In genomic region chr14:120979559-120979958, GRCm38 (mm10) we compare ENCODE assay signal across 9 mouse cellular contexts. TPM values are rescaled to one million over a fixed set of nuclear protein-coding genes. Genes with fewer than 3 reads are reported as not detected.
DNase-seq lines count a peak whose midpoint lies in the region; ATAC-seq and TF ChIP-seq lines count a peak whose summit lies in the region.
"Had no signal": no experiment of that assay in that cellular context is flagged by ENCODE, and none has a peak within 500 bp of the region (broad histone marks: within the 10 kb centered on the region; RNA-seq: fewer than 3 reads in every experiment).

No protein-coding gene starts in this region.

- TF ChIP-seq POLR2A in heart, adult 2 months (IDR thresholded peaks at IDR 0.05; ENCODE audit: insufficient read depth, low read depth, low read length): no peak
- no peak for TF ChIP-seq POLR2A in cerebellum, adult 2 months (IDR thresholded peaks at IDR 0.05; ENCODE audit: borderline replicate concordance, insufficient read depth, low read length)

- no peaks in the 10 kb centered on the region for H3K79me2 ChIP-seq in heart, adult 2 months (replicated peaks; ENCODE audit: control insufficient read depth, insufficient read depth, low read length)

- H3K27me3 ChIP-seq in heart, adult 2 months (ENCODE audit: control insufficient read depth, insufficient read depth, low read length): no peaks in the 10 kb centered on the region
- H3K27me3 ChIP-seq in cerebellum, adult 2 months (ENCODE audit: control insufficient read depth, insufficient read depth, low read length): no peaks in the 10 kb centered on the region; the same call in 1 of the 2 replicates
- H3K27me3 ChIP-seq: midbrain, embryonic 12.5 days had no signal

- no peaks in the 10 kb centered on the region for H3K4me1 ChIP-seq in heart, adult 2 months (ENCODE audit: control insufficient read depth, insufficient read depth, low read length)
- no peaks in the 10 kb centered on the region for H3K4me1 ChIP-seq in cerebellum, adult 2 months (ENCODE audit: control insufficient read depth, insufficient read depth, low read length)
- H3K4me1 ChIP-seq: midbrain, embryonic 12.5 days had no signal

- TF ChIP-seq CTCF in heart, adult 2 months (IDR thresholded peaks at IDR 0.05): peak; percentile 71
- TF ChIP-seq CTCF in cerebellum, adult 2 months (IDR thresholded peaks at IDR 0.05; ENCODE audit: borderline replicate concordance, insufficient read depth, low read depth, low read length): peak; percentile 43; the same call in 1 of the 2 replicates

- H3K4me3 ChIP-seq in heart, adult 2 months: no peak overlapping the region
- no peak overlapping the region for H3K4me3 ChIP-seq in cerebellum, adult 2 months (replicated peaks; ENCODE audit: insufficient read depth, low read depth, low read length)
- H3K4me3 ChIP-seq: midbrain, embryonic 12.5 days had no signal

- peak in 1 of 2 experiments; percentile 6 for DNase-seq in heart, adult 2 months
- DNase-seq in heart, postnatal 25 days (ENCODE audit: low spot score): no peak
- DNase-seq in ovary, postnatal 36 days (ENCODE audit: low spot score): peak; percentile 11
- no peak for DNase-seq in ovary, adult 18-20 months (ENCODE audit: low spot score)
- peak; percentile 11 to 27 for DNase-seq in cerebellum, adult 2 months
- DNase-seq in heart, postnatal 4 days: peak; percentile 64
- DNase-seq in mesoderm, embryonic 11.5 days (ENCODE audit: low read depth, low spot score): peak; percentile 25

- H3K27ac ChIP-seq in heart, adult 2 months: no peak overlapping the region
- no peak overlapping the region for H3K27ac ChIP-seq in cerebellum, adult 2 months (ENCODE audit: insufficient read depth, low read length)
- H3K27ac ChIP-seq: midbrain, embryonic 12.5 days had no signal

- 43% methylated on average over 3 of the region's 3 CpGs for WGBS in heart, adult 2 months
- 37% methylated on average over 3 of the region's 3 CpGs for WGBS in cerebellum, adult 2 months

- no peaks in the 10 kb centered on the region for H3K36me3 ChIP-seq in heart, adult 2 months (ENCODE audit: control insufficient read depth, insufficient read depth, low read length)
- H3K36me3 ChIP-seq: midbrain, embryonic 12.5 days had no signal

- ATAC-seq in granulocyte monocyte progenitor cell, adult 5-6 weeks (replicated peaks; ENCODE audit: poor library complexity, severe bottlenecking): no peak

- H3K9ac ChIP-seq in heart, adult 2 months (ENCODE audit: low read depth, low read length): no peak overlapping the region
- H3K9ac ChIP-seq: midbrain, embryonic 12.5 days had no signal

- intact Hi-C loops in heart, adult 2 months (cut with DNase I): loop anchor here (2.0 kb wide), 1 partner anchor 245 kb away; no protein-coding TSS in a partner anchor
- intact Hi-C loops in heart, postnatal 25 days (cut with DNase I): loop anchor here (2.0 kb wide), 1 partner anchor 239 kb away; no protein-coding TSS in a partner anchor

- TF ChIP-seq EP300 in heart, adult 2 months (IDR thresholded peaks at IDR 0.05; ENCODE audit: insufficient read depth, low read depth, low read length): no peak

RNA-seq across cellular contexts. Expression of gene Farp1, which starts 55.4 kb away (rescaled TPM):
- total RNA-seq in heart, adult 2 months (2021): 10 to 100 TPM; 10.9 to 11.1 TPM
- polyA plus RNA-seq in heart, adult 2 months (2012; rRNA removed): 6.4 and 7.3 TPM in 2 replicates
- total RNA-seq in heart, postnatal 25 days (2021): 10 to 100 TPM; 10.7 to 12.0 TPM
- 43.3 and 44.4 TPM in 2 replicates for polyA plus RNA-seq in cerebellum, adult 2 months (2012; rRNA removed)
- 10 to 100 TPM; 42.9 to 43.2 TPM for total RNA-seq in heart, postnatal 4 days (2021)
- not detected in 2 replicates for total RNA-seq in granulocyte monocyte progenitor cell, adult 5-6 weeks (2014; fragmentation: Nextera tagmentation)
- 1.9 TPM in 1 of 2 replicates, not detected in the other for total RNA-seq in granulocyte monocyte progenitor cell, adult 5-6 weeks (2017)

Comparison
In these comparisons a context has a peak if more than half of its experiments do, and no peak if none do; other contexts are left out.
1. DNase-seq: peak in ovary, postnatal 36 days (single experiment), cerebellum, adult 2 months (2 of 2), heart, postnatal 4 days (single experiment) and mesoderm, embryonic 11.5 days (single experiment); none in heart, postnatal 25 days (single experiment) and ovary, adult 18-20 months (single experiment).
2. RNA of gene Farp1, which starts 55.4 kb away (total RNA-seq): 42.9 to 43.2 TPM in heart, postnatal 4 days, 10.7 to 12.0 TPM in heart, postnatal 25 days and 10.9 to 11.1 TPM in heart, adult 2 months; 1.9 TPM in granulocyte monocyte progenitor cell, adult 5-6 weeks; every median in the first group is over 4 times any median in the second.